Mouse (Mus musculus) liver, postnatal 0 days (tissue): ENCODE data around the gene Exoc3.

ENCODE experiments used
- CTCF ChIP-seq: sonication (generic); IDR thresholded peaks from 2 replicates; pipeline ENCODE4 v1.5.1; 2016; ENCODE audit warnings: antibody characterized with exemption, low read depth
- EP300 ChIP-seq: IDR thresholded peaks from 2 replicates; pipeline ENCODE4 v1.6.1; 2016; ENCODE audit warnings: antibody characterized with exemption, low read depth, mild to moderate bottlenecking

DNA sequence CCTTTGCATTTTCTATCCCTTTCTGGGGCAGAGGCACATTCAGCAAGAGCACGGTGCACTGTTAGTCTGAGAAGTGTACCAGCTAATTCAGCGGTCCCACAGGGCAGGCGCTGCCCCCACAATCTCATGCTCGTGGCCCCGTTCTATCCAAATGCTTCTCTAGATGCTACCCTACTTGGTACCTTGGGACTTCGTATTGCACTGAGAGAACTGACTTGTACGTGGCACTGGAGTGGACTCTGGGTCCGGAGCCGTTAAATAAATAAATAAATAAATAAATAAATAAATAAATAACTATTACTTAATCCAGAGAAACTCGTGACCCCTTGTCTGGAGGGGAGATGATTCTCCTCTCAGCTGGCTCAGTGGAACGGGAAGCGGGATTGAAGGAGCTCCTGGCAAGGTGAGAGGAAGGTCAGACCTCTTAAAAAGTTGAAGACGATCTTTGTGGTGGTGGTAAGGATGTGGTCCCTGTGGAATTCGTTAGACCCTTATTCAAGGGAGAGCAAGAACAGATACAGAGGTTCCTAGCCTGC, 86.7 kb downstream of the Exoc3 start:
- TF ChIP-seq CTCF (no peak), EP300 (no peak)
